Mouse (Mus musculus) neural tube, embryonic 13.5 days (tissue): ENCODE results near the gene Celf2. TPM values are rescaled to one million over a fixed set of nuclear protein-coding genes. Genes with fewer than 3 reads are reported as not detected.

Experiments
- ATAC-seq: fragments of 200-750 bp; cut with Nextera tagmentation; 2 replicates; pipeline ENCODE4 v1.8.0; 2017; ENCODE audit warnings: low read depth, mild to moderate bottlenecking, moderate TSS enrichment, moderate library complexity
- H3K27ac ChIP-seq: fragments of 300-500 bp; sonication (generic); replicated peaks from 2 replicates; pipeline ENCODE4 v1.5.1; 2015; ENCODE audit warnings: moderate library complexity, mild to moderate bottlenecking, inconsistent platforms
- H3K27me3 ChIP-seq: fragments of 300-500 bp; sonication (generic); 2 replicates; pipeline ENCODE4 v1.6.1; 2015; ENCODE audit warnings: mild to moderate bottlenecking, inconsistent platforms
- H3K36me3 ChIP-seq: fragments of 300-500 bp; sonication (generic); 2 replicates; pipeline ENCODE4 v1.6.1; 2015; ENCODE audit warnings: mild to moderate bottlenecking, inconsistent platforms
- H3K4me1 ChIP-seq: fragments of 300-500 bp; sonication (generic); replicated peaks from 2 replicates; pipeline ENCODE4 v1.6.1; 2015; ENCODE audit warnings: inconsistent platforms
- H3K4me2 ChIP-seq: fragments of 300-500 bp; sonication (generic); 2 replicates; pipeline ENCODE4 v1.6.1; 2015; ENCODE audit warnings: inconsistent platforms, mild to moderate bottlenecking, moderate library complexity
- H3K4me3 ChIP-seq: fragments of 300-500 bp; sonication (generic); 2 replicates; pipeline ENCODE4 v1.5.1; 2015; ENCODE audit warnings: mild to moderate bottlenecking, inconsistent platforms
- H3K9ac ChIP-seq: fragments of 300-500 bp; sonication (generic); 2 replicates; pipeline ENCODE4 v1.6.1; 2015; ENCODE audit warnings: moderate library complexity, mild to moderate bottlenecking, inconsistent platforms
- H3K9me3 ChIP-seq: fragments of 300-500 bp; sonication (generic); 2 replicates; pipeline ENCODE4 v1.6.1; 2016; ENCODE audit warnings: inconsistent platforms
- WGBS: fragments of 180-500 bp; shearing (Covaris S2); methylation state at CpG from one replicate; pipeline ENCODE4 v1.1.7; 2015; 5-methylcytosine and 5-hydroxymethylcytosine counted together
- polyA plus RNA-seq: library from polyadenylated mRNA; unstranded; fragments of >200 nt; fragmentation: Nextera tagmentation; extraction: Ambion mirVana; gene quantifications from 2 replicates; pipeline ENCODE4 v1.2.1, GENCODE M21; 2015

Celf2 gene
- polyA plus RNA-seq, 1 experiment from 2014 or later = 111 TPM

DNA sequence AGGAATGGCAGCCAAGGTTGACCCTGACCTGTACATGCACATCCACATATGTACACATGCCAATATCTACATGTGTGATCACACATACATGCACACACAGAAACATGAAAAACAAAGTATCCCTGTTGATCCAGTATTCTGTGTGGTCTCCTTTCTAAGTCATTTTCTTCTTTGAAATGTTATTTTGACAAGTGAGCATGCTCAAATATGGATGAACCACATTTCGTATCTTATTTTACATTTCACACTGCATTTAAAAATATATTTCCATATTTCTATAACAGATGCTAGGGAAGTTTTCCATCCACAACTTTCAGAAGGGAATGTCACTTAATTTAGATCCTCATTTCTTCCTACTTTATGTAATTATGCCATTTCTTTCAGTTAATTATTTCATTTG lies 364.5 kb downstream of the Celf2 start:
- no peaks in the 10 kb centered on the region for H3K36me3 ChIP-seq
- H3K27ac ChIP-seq = no peak overlapping the region
- no peak overlapping the region for H3K4me3 ChIP-seq
- no peaks in the 10 kb centered on the region for H3K4me1 ChIP-seq
- no peaks in the 10 kb centered on the region for H3K9me3 ChIP-seq
- 98% methylated on average over 1 of the region's 1 CpGs for WGBS
- no peak for ATAC-seq
- H3K4me2 ChIP-seq = no peak overlapping the region
- no peaks in the 10 kb centered on the region for H3K27me3 ChIP-seq
- no peak overlapping the region for H3K9ac ChIP-seq

GRCm38 (mm10) chr2:7123366-7123765 lies 386.0 kb downstream of the Celf2 start:
- Histone ChIP-seq H3K9ac (no peak overlapping the region), H3K4me2 (no peak overlapping the region), H3K36me3 (no peaks in the 10 kb centered on the region), H3K27me3 (no peaks in the 10 kb centered on the region), H3K27ac (no peak overlapping the region), H3K4me1 (no peaks in the 10 kb centered on the region), H3K9me3 (no peaks in the 10 kb centered on the region), H3K4me3 (no peak overlapping the region)
- 87% methylated on average over 2 of the region's 2 CpGs for WGBS
- ATAC-seq = no peak

DNA sequence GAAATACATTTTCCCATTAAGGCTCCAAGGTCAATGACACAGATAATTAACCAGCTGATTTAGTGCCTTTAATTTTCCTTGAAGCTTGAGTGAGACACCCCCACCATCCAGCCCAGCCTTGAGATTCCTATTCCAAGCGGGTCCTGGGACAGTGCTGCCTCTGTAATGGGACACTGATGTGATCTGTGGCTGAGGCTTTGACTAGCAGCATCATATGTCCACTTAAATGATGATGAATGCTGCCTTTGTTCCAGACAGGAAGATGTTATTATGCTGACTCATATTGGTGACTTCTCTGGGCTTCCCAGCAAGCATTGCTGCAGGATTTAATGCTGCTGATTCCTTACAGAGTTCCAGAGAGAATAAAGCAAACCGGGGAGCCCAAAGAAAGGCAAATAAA lies 393.6 kb downstream of the Celf2 start:
- Histone ChIP-seq H3K9me3 (no peaks in the 10 kb centered on the region), H3K9ac (no peak overlapping the region), H3K4me2 (no peak overlapping the region), H3K4me1 (peaks cover 20% of the 10 kb centered on the region), H3K4me3 (no peak overlapping the region), H3K27ac (no peak overlapping the region), H3K36me3 (no peaks in the 10 kb centered on the region), H3K27me3 (no peaks in the 10 kb centered on the region)
- 10% methylated on average over 2 of the region's 2 CpGs for WGBS
- 0 out of 2 replicates have a peak, but pooled peaks have one; percentile 36 for ATAC-seq

GRCm38 (mm10) chr2:7115161-7115560 lies 394.2 kb downstream of the Celf2 start:
- H3K4me1 ChIP-seq = peaks cover 20% of the 10 kb centered on the region
- no peaks in the 10 kb centered on the region for H3K27me3 ChIP-seq
- H3K9me3 ChIP-seq = no peaks in the 10 kb centered on the region
- H3K9ac ChIP-seq = no peak overlapping the region
- H3K4me2 ChIP-seq = no peak overlapping the region
- ATAC-seq = no peak
- no peak overlapping the region for H3K4me3 ChIP-seq
- no peak overlapping the region for H3K27ac ChIP-seq
- no peaks in the 10 kb centered on the region for H3K36me3 ChIP-seq
- 54% methylated on average over 3 of the region's 3 CpGs for WGBS

GRCm38 (mm10) chr2:7113738-7114137 lies 395.6 kb downstream of the Celf2 start:
- no peak overlapping the region for H3K27ac ChIP-seq
- no peaks in the 10 kb centered on the region for H3K9me3 ChIP-seq
- H3K4me3 ChIP-seq = no peak overlapping the region
- no peak for ATAC-seq
- no peak overlapping the region for H3K4me2 ChIP-seq
- no peaks in the 10 kb centered on the region for H3K27me3 ChIP-seq
- peaks cover 20% of the 10 kb centered on the region for H3K4me1 ChIP-seq
- H3K9ac ChIP-seq = no peak overlapping the region
- H3K36me3 ChIP-seq = no peaks in the 10 kb centered on the region
- 66% methylated on average over 4 of the region's 4 CpGs for WGBS

GRCm38 (mm10) chr2:7112156-7112813 lies 397.1 kb downstream of the Celf2 start:
- WGBS = 59% methylated on average over 4 of the region's 4 CpGs
- no peak for ATAC-seq
- H3K4me3 ChIP-seq = no peak overlapping the region

DNA sequence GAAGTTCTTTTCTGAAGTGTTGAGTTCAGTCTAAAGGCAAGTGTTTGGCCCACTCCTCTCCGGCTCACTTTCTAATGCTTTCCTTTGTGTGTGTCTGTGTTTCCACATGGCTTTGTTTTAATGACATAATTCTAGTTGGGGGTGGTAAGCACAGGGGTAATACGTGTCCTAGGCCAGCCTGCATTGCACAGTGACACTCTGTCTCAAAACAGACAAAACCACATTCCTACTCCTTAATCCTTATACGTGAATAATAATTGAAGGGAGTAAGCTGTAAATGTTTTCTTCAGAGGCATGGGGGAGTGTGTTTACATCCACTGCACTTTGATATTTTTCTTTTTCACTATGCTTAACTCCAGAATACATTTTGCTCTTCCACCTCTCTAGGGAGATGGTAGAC lies 415.9 kb downstream of the Celf2 start:
- H3K4me3 ChIP-seq = no peak overlapping the region
- 59% methylated on average over 3 of the region's 3 CpGs for WGBS

More at GRCm38 (mm10) chr2:7112156-7112813, 397.1 kb downstream of the Celf2 start:
- Histone ChIP-seq H3K9me3 (no peaks in the 10 kb centered on the region), H3K36me3 (no peaks in the 10 kb centered on the region), H3K27ac (no peak overlapping the region), H3K4me2 (no peak overlapping the region), H3K27me3 (no peaks in the 10 kb centered on the region), H3K4me1 (peaks cover 20% of the 10 kb centered on the region), H3K9ac (no peak overlapping the region)

DNA sequence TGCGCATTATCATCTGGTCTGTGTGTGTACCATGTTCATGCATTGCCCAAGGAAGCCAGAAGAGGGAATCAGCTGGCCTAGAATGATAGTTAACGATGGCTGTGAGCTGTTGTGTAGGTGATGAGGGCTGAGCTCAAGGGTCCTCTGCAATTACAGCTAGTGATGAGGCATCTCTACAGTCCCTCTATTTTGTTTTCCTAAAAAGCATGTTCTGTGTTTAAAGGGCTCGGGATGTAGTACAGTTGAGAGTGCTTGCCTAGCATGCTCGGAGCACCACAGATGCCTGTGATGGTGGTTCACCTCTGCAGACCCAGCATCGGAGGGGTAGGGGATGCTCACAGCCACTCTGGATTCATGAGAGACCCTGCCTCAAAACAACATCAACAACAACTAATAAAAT lies 416.7 kb downstream of the Celf2 start:
- no peaks in the 10 kb centered on the region for H3K27me3 ChIP-seq
- H3K4me3 ChIP-seq = no peak overlapping the region
- peaks cover 10% of the 10 kb centered on the region for H3K4me1 ChIP-seq
- H3K27ac ChIP-seq = no peak overlapping the region
- no peak overlapping the region for H3K4me2 ChIP-seq
- H3K36me3 ChIP-seq = no peaks in the 10 kb centered on the region
- no peak overlapping the region for H3K9ac ChIP-seq
- 95% methylated on average over 5 of the region's 5 CpGs for WGBS
- H3K9me3 ChIP-seq = no peaks in the 10 kb centered on the region
- no peak for ATAC-seq

More for the DNA sequence above, 415.9 kb downstream of the Celf2 start:
- Histone ChIP-seq H3K27ac (no peak overlapping the region), H3K36me3 (no peaks in the 10 kb centered on the region), H3K9me3 (no peaks in the 10 kb centered on the region), H3K4me1 (peaks cover 10% of the 10 kb centered on the region), H3K4me2 (no peak overlapping the region), H3K27me3 (no peaks in the 10 kb centered on the region), H3K9ac (no peak overlapping the region)
- no peak for ATAC-seq

DNA sequence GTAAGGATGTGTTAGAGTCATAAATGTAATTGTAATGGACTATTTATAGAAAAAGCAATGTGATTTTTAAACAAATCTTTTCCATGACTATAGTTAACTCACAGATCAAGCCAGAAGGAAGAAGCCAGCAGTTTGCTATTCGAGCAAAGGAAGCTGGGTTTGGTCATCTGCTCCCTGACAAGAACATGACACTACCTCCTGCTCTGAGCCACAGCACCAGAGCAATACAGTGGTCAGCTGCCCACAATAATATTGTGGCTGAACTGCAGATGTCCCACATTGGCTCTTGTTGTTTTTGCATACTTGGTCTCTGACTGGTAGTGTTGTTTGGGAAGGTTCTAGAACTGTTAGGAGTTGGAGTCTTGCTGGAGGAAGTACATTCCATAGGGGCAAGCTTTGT lies 418.9 kb downstream of the Celf2 start:
- Histone ChIP-seq H3K27ac (no peak overlapping the region), H3K9ac (no peak overlapping the region), H3K9me3 (no peaks in the 10 kb centered on the region), H3K36me3 (no peaks in the 10 kb centered on the region), H3K4me2 (no peak overlapping the region), H3K4me3 (no peak overlapping the region), H3K27me3 (no peaks in the 10 kb centered on the region), H3K4me1 (peaks cover 10% of the 10 kb centered on the region)
- WGBS = 86% methylated on average over 1 of the region's 1 CpGs
- no peak for ATAC-seq

- no peaks in the 10 kb centered on the region for H3K9me3 ChIP-seq
- no peak overlapping the region for H3K9ac ChIP-seq
- WGBS = 8% methylated on average over 7 of the region's 7 CpGs
- H3K4me1 ChIP-seq = peaks cover 10% of the 10 kb centered on the region
- H3K27ac ChIP-seq = peak overlapping the region; percentile 57
- no peaks in the 10 kb centered on the region for H3K36me3 ChIP-seq
- no peak overlapping the region for H3K4me2 ChIP-seq
- H3K27me3 ChIP-seq = no peaks in the 10 kb centered on the region
- ATAC-seq = peak; percentile 86
- H3K4me3 ChIP-seq = no peak overlapping the region
These were observed 420.1 kb downstream of the Celf2 start for GRCm38 (mm10) chr2:7089069-7089834.

DNA sequence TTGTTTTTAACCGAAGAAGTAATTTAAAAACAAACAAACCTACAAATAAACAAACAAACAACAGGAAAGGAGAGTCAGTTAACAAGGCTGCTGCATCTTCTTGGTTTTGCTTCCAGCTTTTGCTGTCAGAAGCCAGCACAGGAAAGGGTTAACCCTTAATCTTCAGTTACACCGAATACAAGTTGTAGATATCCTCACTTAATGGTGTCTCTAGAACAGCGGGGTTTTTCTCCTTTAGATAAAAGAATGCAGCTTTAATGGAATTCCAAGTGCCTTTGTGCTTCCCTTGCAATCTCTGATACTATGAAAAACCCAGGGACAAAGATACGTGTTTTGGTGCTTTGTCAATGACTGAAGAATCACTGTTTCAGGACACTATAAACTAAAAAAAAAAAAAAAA lies 420.8 kb downstream of the Celf2 start:
- no peak overlapping the region for H3K4me2 ChIP-seq
- H3K4me1 ChIP-seq = peaks cover 10% of the 10 kb centered on the region
- no peaks in the 10 kb centered on the region for H3K36me3 ChIP-seq
- ATAC-seq = no peak
- peak overlapping the region; percentile 57; the same call in 1 of the 2 replicates for H3K27ac ChIP-seq
- WGBS = 24% methylated on average over 4 of the region's 4 CpGs
- H3K9me3 ChIP-seq = no peaks in the 10 kb centered on the region
- no peak overlapping the region for H3K9ac ChIP-seq
- no peak overlapping the region for H3K4me3 ChIP-seq
- H3K27me3 ChIP-seq = no peaks in the 10 kb centered on the region

DNA sequence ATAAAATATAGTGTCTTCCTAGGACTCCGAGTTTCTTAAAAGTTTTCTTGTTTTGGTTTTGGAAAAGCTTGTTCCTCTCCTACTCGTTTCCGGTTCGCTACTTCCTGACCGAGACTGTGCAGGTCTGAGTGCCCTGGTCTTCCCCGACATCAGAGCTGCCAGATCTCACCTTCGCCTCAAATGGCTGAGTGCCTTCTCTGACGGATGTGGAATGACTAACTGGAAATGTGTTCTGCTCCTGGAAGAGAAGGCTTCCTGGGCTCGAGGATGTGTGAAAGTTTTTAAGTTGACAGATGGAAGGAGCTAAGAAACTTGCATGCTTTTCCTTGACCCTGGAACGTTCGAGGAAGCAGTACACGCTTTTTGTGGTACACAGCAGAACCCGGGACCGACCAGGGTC lies 421.9 kb downstream of the Celf2 start:
- WGBS = 85% methylated on average over 14 of the region's 14 CpGs
- no peak overlapping the region for H3K4me3 ChIP-seq
- H3K9me3 ChIP-seq = no peaks in the 10 kb centered on the region
- peaks cover 10% of the 10 kb centered on the region for H3K4me1 ChIP-seq
- H3K36me3 ChIP-seq = no peaks in the 10 kb centered on the region
- H3K27me3 ChIP-seq = no peaks in the 10 kb centered on the region
- H3K27ac ChIP-seq = no peak overlapping the region
- H3K4me2 ChIP-seq = no peak overlapping the region
- no peak for ATAC-seq
- no peak overlapping the region for H3K9ac ChIP-seq
